Mouse (Mus musculus) heart, postnatal 0 days (tissue): ENCODE measurements around the gene Sumf1.

Experiments used
- CTCF ChIP-seq: IDR thresholded peaks from 2 replicates; pipeline ENCODE4 v1.5.1; 2016; ENCODE audit warnings: antibody characterized with exemption, control low read depth, low read depth
- EP300 ChIP-seq: IDR thresholded peaks from 2 replicates; pipeline ENCODE4 v1.6.1; 2016; ENCODE audit warnings: antibody characterized with exemption, low read depth

DNA sequence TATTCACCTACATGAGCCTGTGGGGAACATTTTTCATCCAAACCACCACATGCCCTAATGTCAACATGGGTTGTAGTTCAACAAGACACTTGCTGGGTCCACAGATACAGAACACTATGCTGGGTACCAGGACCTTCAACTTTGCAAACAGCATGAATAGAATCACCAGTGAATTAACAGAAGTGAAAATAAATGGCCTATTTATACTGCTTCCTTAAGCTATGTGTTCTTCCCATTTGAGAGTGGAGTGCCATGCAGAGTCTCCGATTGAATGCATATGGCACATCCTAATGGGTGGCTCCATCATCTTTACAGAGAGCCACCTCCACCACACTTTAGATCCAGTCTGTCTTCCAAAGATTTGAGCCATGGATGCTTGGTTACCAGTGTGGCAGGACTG lies 5.3 kb upstream of the Sumf1 start:
- no peak for TF ChIP-seq CTCF
- no peak for TF ChIP-seq EP300
